Mouse (Mus musculus) adrenal gland, adult 10 weeks (tissue): Measurements from ENCODE around the gene Prl4a1. TPM values are rescaled to one million over a fixed set of nuclear protein-coding genes. Genes with fewer than 3 reads are reported as not detected.

Source experiments
- polyA plus RNA-seq: library from polyadenylated mRNA; stranded (reverse); fragments of 350-450 nt; fragmentation: Illumina TruSeq; extraction: RNeasy Lipid Tissue Mini Kit (QIAGEN cat#74804); gene quantifications from one replicate; pipeline ENCODE4 v1.2.3, GENCODE M21; 2014; ENCODE audit warnings: low read depth, low replicate concordance

Gene Prl4a1
- not detected for polyA plus RNA-seq

DNA sequence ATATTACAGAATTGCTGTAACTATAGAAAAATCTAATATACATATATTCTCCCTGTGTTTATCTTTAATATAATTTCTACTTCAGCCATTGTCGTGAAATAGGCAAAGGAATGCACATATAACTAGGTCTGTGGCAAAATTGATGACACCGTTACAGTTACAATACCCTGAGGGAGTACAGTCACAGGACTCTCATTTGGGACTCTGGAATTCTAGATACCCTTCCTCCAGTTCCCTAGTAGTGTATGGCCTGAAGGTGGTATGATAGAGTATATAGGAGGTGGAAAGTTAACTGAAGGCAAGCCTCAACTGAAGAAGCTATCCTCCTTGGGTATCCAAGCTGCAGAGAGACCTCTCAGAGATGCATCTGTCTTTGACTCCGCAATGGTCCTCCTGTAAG, at the start of gene Prl4a1:
Gene Prl4a1, plus strand, starts transcription at position 301 of the 400 bp plus-strand sequence.

Other genes starting within 250 kb of the Prl4a1 start
- gene Prl7c1, start 235.4 kb upstream of the Prl4a1 start, polyA plus RNA-seq = not detected
- not detected for gene Prl2a1, start 214.6 kb upstream of the Prl4a1 start, polyA plus RNA-seq
- gene Prl2c1, start 166.9 kb upstream of the Prl4a1 start, polyA plus RNA-seq = not detected
- gene Prl5a1, start 126.3 kb downstream of the Prl4a1 start, polyA plus RNA-seq = not detected
- not detected for gene Gm11361, start 241.3 kb downstream of the Prl4a1 start, polyA plus RNA-seq